Mouse (Mus musculus): ENCODE measurements around the gene Gpr171.
"Not testable (repeated sequence)": the region's sequence is repeated elsewhere in the genome, so short reads cannot be mapped to it uniquely, and the experiment has no call there.

- not testable (repeated sequence) for TF ChIP-seq CTCF (IDR thresholded peaks at IDR 0.05; ENCODE audit: extremely low read depth, insufficient read length, insufficient replicate concordance, low read depth, low read length); POLR2A (IDR thresholded peaks at IDR 0.05; ENCODE audit: low read depth, low read length)
Measured at GRCm38 (mm10) chr3:59113291-59113690, 11.7 kb upstream of the Gpr171 start.

Measured in small intestine, adult 2 months (tissue).